Mouse (Mus musculus): Measurements from ENCODE around the gene Gm20388. TPM values are rescaled to one million over a fixed set of nuclear protein-coding genes. Genes with fewer than 3 reads are reported as not detected.

Gm20388 gene
- total RNA-seq, 2 experiments from 2014 or later: 10.3 to 10.6 TPM

DNA sequence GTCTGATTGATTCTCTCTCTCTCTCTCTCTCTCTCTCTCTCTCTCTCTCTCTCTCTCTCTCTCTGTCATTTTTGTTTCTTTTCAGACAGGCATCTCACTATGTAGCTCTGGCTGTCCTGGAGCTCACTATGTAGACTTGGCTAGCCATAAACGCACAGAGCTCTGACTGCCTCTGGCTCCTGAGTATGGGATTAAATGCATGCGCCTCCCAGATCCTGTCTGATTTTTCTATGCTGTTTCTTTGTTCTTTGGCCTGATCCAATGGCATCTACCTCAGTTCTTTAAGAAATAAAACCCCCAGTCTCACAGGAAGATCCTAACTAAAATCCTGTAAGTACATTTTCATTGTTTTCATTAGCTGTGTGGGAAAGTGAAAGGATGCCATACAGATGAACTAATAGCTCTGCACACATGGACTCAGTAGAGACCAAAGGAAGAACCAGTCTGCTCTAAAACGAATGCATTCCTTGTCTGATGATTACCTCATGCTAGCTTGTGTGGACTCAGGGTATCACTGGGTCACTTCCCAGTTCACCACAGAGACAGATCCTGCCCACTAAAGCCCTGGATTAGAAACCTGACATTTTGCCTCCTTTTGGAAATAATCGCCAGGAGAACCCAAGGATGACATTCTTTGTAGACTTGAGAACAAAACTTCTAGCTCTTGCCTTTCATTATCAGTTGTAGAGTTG is 4156.6 kb downstream of the Gm20388 start:
- no peak for DNase-seq (ENCODE audit: low spot score in 2 of 2)
- intact Hi-C loops (cut with DNase I): no loop called here

GRCm38 (mm10) chr8:124070363-124071324 is 4160.0 kb downstream of the Gm20388 start:
- intact Hi-C loops (cut with DNase I): no loop called here
- no peak for DNase-seq (ENCODE audit: low spot score in 2 of 2)

DNA sequence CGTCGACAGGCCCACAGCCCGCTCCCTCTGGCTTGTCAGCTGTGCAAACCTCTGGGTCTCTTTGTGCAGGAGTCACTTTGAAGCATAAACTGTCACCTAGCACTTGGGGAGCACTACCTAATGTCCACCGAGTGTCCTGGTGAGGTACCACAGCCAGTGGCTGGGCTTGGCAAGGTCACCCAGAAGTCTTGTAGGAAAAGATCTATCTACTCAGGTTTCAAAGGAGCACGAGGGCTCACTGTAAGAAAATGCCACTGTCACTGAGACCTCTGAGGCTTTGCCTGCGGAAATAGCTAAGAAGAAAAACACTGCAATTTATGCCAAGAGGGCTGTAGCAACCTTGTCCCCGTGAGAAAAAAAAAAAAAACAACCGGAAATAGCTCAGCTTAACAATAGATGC is 4165.3 kb downstream of the Gm20388 start:
- no peak for DNase-seq (ENCODE audit: low spot score in 2 of 2)
- intact Hi-C loops (cut with DNase I): loop anchor here (5.0 kb wide), 1 partner anchor 106 kb away; no protein-coding TSS in a partner anchor

DNA sequence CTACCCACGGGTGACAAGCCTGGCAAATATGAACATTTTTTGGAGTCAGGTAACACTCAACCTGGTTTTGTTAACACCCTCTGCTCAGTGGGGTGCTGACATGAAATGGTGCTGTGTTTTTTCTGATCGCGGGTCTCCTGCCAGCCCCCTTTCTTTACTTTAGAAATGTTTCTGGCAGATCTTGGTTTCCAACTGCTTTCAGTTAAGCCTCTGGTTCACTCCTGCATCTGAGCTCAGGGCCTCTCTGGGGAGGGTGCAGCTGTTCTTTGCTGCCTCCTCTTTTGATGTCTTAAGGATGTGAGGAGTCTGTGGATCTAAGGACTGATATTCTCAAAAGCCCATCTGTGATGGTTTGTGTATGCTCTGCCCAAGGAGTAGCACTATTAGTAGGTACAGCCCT is 4165.8 kb downstream of the Gm20388 start:
- no peak for DNase-seq (ENCODE audit: low spot score in 2 of 2)
- intact Hi-C loops (cut with DNase I): loop anchor here (5.0 kb wide), 1 partner anchor 106 kb away; no protein-coding TSS in a partner anchor

GRCm38 (mm10) chr8:124077377-124077776 is 4166.7 kb downstream of the Gm20388 start:
- intact Hi-C loops (cut with DNase I): loop anchor here (5.0 kb wide), 1 partner anchor 105 kb away; no protein-coding TSS in a partner anchor
- no peak for DNase-seq (ENCODE audit: low spot score in 2 of 2)

GRCm38 (mm10) chr8:124077998-124078397 is 4167.4 kb downstream of the Gm20388 start:
- intact Hi-C loops (cut with DNase I): loop anchor here (5.0 kb wide), 1 partner anchor 104 kb away; no protein-coding TSS in a partner anchor
- no peak for DNase-seq (ENCODE audit: low spot score in 2 of 2)

GRCm38 (mm10) chr8:124078969-124079368 is 4168.3 kb downstream of the Gm20388 start:
- DNase-seq (ENCODE audit: low spot score in 2 of 2): peak; percentile 27 to 49
- intact Hi-C loops (cut with DNase I): loop anchor here (5.0 kb wide), 1 partner anchor 103 kb away; no protein-coding TSS in a partner anchor

- intact Hi-C loops (cut with DNase I): no loop called here
- peak; percentile 17 to 27 for DNase-seq (ENCODE audit: low spot score in 2 of 2)
These were observed 4170.1 kb downstream of the Gm20388 start for GRCm38 (mm10) chr8:124080467-124081326.

DNA sequence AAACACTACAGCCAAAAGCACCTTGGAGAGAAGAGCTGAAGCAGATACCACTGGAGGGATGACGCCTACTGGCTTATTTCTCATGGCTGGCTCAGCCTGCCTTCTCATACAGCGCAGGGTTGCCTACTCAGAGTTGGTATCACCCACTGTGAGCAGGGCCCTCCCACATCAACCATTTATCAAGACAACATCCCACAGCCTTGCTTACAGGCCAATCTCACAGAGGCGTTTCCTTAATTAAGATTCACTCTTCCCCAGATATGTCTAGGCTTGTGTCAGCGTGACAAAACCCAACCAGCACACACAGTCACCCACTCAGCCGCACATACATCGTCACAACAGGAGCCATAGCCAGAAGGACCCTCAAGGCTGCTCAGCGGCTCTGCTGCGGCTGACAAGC is 4172.0 kb downstream of the Gm20388 start:
- DNase-seq (ENCODE audit: low spot score in 2 of 2): peak; percentile 26 to 47

GRCm38 (mm10) chr8:124083611-124084010 is 4173.0 kb downstream of the Gm20388 start:
- DNase-seq (ENCODE audit: low spot score in 2 of 2): no peak
- intact Hi-C loops (cut with DNase I): no loop called here

More for the DNA sequence above, 4172.0 kb downstream of the Gm20388 start:
- intact Hi-C loops (cut with DNase I): no loop called here

GRCm38 (mm10) chr8:124085668-124086067 is 4175.0 kb downstream of the Gm20388 start:
- DNase-seq (ENCODE audit: low spot score in 2 of 2): no peak
- intact Hi-C loops (cut with DNase I): no loop called here

- DNase-seq (ENCODE audit: low spot score in 2 of 2): no peak
- intact Hi-C loops (cut with DNase I): no loop called here
These were observed 4177.5 kb downstream of the Gm20388 start for GRCm38 (mm10) chr8:124088092-124088613.

DNA sequence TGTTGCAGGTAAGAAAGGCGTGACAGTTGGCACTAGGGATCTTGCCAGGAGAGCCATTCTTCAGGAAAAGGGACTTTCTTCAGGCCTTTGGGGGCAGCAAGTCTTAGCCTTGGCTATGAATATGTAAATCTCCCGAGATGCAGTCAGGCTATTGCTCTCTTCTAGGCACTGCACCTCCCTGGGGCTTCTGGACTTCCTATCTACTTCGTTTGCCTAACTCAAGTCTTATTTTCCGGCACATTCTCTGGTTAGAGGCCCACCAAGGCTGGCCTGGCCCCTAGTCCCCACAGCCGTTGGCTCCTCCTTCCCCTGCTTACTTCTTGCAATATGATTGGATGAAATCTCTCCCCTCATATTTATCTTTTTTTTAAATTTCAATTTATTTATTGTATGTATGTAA is 4178.4 kb downstream of the Gm20388 start:
- intact Hi-C loops (cut with DNase I): no loop called here
- DNase-seq (ENCODE audit: low spot score in 2 of 2): no peak

DNA sequence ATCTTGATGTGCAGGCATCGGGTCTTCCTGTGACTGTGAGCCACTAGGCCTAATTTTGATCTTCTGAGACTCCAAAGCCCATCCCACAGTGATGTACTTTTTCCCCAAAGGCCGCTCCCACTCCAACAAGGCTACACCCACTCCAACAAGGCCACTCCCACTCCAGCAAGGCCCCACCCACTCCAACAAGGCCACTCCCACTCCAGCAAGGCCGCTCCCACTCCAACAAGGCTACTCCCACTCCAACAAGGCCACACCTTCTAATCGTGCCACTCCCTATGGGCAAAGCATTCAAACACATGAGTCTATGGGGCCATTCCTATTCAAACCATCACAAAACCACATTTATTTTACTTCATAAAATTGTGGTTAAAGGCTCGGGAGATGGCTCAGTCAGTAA is 4179.8 kb downstream of the Gm20388 start:
- intact Hi-C loops (cut with DNase I): no loop called here

DNA sequence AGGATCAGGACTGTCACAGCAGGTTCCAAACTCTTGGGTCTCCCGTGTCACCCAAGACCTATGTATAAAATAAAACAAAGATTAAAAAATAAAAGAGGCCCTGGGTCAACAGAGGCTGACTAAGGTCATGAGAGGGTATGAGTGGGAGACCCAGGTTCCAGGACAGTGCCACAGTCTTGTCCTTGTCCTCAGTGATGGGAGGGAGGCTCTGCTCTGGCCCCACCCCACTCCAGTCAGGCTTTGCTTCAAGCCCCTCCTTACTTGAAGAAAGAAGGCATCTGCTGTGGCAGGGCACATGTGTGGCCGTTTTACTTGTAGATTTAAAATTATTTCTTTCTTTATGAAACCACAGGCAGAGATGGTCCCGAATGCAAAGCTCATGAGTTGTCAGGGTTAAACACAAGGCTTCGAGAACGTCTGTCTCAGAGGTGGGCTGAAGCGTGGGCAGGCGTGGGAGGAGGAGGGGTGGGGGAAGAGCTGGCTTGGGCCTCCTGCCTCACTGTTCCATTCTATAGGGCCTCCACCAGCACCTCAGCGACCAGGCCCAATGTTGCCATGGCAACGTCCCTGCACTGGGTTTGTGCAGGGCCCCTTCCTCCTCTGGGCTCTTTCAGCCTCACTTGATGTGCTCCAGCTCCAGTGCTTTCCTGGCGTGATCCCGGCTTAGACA is 4188.4 kb downstream of the Gm20388 start:
- intact Hi-C loops (cut with DNase I): no loop called here
- DNase-seq (ENCODE audit: low spot score in 2 of 2): no peak

More for the DNA sequence above, 4179.8 kb downstream of the Gm20388 start:
- no peak for DNase-seq (ENCODE audit: low spot score in 2 of 2)

- intact Hi-C loops (cut with DNase I): no loop called here
- no peak for DNase-seq (ENCODE audit: low spot score in 2 of 2)
These were observed 4189.0 kb downstream of the Gm20388 start for GRCm38 (mm10) chr8:124099623-124099965.

DNA sequence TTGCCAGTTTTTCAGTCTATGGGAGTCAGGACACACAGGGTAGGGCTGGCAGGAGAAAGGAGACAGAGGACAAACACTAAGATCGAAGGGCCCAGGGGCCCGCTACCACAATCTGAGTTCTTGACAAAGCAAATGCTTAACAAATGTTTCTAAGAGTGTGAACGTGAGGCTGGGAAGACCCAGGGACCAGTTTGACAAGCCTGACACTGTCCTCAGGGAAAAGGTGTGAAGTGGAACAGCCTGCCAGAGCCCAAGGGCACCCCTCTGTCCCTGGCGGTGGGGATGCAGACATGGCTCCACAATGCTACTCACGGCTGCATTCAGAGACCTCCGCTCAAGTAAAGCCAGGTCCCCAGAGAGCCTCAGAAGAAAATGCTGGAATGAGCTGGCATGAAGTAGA is 4195.2 kb downstream of the Gm20388 start:
- DNase-seq (ENCODE audit: low spot score in 2 of 2): no peak
- intact Hi-C loops (cut with DNase I): no loop called here

GRCm38 (mm10) chr8:124106328-124107195 is 4195.9 kb downstream of the Gm20388 start:
- DNase-seq (ENCODE audit: low spot score in 2 of 2): no peak
- intact Hi-C loops (cut with DNase I): no loop called here
